Mouse (Mus musculus): ENCODE data around the gene Hmgb2.
"Not testable (repeated sequence)": the region's sequence is repeated elsewhere in the genome, so short reads cannot be mapped to it uniquely, and the experiment has no call there.

Gene Hmgb2

DNA sequence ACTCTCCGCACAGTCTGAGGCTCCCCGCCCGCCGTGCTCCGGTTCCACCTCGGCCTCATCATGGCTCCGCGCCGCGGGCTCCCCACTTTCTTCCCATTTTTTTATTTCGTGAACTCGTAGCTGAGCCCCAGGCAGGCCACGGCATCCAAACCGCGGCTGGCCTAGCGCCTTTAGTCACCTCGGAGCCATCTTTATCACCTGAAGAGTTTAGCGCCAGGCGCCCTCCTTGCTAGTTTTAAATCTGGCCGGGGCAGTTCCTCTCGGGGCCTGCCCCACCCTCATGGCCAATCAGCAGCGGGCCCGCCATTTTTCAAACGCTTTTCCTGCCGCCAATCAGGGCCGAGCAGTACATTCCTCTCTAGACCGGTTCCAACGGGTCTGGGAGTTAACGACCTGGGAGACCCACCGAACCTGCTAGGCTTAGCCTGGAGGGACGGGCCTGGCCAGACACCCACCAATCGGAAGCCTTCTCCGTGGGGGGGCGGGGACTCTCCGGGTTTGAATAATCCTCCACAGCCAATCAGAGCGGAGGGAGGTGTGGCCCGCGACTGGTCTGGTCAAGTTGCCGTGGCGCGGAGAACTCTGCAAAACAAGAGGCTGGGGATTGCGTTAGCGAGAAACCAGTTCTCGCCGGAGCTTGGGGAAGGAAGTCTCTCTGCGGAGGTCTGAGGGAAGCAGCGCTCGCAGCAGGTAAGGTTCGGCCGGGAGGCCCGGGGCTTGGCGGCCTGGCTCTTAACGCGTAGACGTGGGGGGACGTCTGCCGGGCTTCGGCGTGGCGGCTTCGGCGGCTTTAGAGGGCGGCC is at the start of gene Hmgb2:
Gene Hmgb2, plus strand, starts transcription at position 592 of the 803 bp plus-strand sequence.
- peak; percentile 100 for DNase-seq (ENCODE audit: low read depth, low spot score)

DNA sequence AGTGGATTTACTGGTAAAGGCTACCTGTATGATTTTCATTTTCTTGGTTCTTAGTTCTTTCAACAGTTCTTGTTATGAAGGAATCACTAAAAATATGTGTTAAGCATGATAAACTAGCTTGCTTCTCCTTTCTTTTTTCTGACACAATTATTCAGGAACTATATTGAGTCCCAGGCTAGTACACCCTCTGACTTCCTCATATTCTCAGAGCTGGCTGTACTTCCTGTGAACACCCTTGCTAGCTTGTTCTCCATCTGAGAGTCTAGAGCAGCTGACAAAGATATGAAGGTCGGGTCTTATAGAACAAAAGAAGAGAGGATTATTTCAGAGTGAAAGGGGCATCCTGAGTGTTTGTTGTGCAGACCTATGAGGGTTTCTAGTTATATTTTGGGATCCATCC is 48.9 kb upstream of the Hmgb2 start:
- DNase-seq (ENCODE audit: low read depth, low spot score) = no peak

DNA sequence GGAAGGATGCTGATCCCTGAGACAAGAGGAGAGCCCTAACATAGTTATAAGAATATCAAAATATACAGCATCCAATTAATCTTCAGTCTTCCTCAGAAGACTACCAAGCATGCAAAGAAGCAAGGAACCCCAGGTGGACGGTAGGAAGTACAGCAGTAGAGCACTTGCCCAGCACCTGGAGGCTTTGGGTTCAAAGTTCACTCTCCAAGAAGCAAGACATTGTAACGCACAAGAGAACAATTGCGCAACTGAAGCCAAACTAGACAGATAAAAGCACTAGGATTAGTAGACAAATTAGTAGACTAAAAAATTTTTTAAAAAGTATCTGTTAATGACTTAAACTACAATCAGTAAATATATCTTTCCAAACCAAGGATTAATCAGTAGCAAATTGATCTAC is 48.0 kb upstream of the Hmgb2 start:
- DNase-seq (ENCODE audit: low read depth, low spot score) = no peak

DNA sequence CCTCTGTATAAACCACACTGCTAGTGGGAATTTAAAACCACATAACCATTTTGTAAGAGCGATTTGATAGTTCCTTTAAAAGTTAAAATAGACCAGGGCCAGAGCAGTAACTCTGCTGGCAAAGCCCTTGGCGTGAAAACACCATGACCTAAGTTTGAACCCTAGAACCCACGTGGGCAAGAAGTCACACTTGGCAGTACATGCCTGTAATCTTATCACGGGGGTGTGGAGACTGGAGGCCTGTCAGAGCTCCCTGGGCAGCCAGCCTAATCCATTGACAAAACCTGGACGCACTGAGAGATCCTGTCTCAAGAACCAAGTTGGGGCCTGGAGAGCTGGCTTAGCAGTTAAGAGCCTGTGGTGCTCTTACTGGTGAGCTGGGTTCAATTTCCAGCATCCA is 43.1 kb upstream of the Hmgb2 start:
- peak; percentile 11 for DNase-seq (ENCODE audit: low read depth, low spot score)

DNA sequence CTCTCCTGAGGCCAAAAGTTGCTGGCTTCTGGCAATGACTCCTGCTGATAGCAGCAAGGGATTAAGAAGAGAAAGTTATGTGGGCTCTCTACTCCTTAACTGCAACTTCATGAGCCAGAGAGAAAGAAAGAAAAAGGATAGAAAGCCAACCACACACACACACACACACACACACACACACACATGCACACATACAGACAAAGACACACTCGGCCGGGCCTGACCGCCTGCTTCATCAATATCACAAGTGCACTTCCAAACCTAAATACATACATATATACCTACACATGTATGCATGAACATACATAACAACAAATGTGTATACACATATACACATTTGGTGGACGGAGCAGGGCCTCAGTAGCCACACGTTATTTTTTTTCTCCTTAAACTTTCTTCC is 40.8 kb upstream of the Hmgb2 start:
- no peak for DNase-seq (ENCODE audit: low read depth, low spot score)

DNA sequence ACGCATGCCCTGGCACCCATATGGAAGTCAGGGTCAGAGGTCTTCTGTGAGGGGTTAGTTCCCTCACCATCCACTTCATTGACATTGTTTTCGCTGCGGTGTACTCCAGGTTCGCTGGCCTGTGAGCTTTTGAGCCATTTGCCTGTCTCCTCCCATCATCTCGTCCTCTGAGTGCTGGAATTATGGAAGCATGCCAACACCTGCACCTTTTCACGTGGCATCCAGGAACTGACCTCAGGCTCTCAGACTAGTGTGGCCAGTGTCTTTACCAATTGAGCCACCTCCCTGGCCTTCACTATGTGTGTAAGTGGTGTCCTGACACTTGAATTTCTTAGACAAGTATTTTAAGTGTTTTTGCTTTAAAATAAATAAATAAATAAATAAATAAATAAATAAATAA is 38.0 kb upstream of the Hmgb2 start:
- no peak for DNase-seq (ENCODE audit: low read depth, low spot score)

DNA sequence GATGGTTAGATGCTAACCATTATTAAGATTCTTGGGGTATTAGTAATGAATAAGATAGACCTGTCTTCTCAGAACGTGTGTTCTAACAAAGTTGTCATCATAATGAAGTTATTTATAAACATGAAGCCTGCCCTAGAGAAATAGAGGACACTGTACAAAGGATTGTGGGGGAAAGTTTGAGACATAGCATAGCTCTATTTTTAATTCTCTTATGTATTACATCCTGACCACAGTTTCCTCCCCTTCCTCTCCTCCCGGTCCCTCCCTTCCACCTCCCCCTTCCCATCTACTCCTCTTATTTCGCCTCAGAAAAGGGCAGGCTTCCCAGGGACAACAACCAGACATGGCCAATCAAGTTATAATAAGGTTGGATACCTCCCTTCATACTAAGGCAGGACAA is 33.3 kb upstream of the Hmgb2 start:
- no peak for DNase-seq (ENCODE audit: low read depth, low spot score)

DNA sequence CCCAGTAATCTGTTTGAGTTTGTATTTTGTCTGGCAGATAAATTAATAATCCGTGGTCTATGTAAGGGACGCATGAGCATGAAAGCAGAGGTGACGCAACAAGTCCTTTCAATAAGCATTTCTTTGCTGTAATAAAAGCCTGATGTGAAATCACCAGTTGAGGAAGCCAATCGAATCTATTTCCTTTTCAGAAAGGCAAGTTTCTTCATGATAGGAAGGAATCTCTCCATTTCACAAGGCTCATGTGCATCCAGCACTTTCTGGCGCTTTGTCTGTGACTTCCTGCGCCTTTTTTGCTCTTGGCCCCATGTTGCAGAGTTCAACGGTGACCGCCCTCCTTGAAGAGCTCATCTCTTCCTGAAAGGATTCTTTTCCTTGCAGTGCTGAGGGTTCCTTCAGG is 32.0 kb upstream of the Hmgb2 start:
- no peak for DNase-seq (ENCODE audit: low read depth, low spot score)

DNA sequence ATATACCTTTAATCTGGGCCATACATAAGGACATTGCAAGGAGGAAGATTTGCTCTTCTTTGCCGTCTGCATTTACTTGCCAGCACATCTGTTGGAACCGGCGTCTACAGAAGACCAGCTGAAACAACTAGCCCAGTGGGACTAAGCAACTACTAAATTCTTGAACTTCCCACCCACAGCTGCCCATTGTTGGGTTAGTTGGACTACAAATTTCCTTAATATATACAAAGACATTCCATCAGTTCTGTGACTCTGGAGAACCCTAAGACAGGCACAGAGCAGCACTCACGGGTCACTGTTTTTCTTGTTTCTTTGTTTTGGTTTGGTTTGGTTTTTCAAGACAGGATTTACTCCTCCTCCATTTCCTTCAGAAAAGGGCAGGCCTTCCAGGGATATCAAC is 31.1 kb upstream of the Hmgb2 start:
- DNase-seq (ENCODE audit: low read depth, low spot score) = no peak

DNA sequence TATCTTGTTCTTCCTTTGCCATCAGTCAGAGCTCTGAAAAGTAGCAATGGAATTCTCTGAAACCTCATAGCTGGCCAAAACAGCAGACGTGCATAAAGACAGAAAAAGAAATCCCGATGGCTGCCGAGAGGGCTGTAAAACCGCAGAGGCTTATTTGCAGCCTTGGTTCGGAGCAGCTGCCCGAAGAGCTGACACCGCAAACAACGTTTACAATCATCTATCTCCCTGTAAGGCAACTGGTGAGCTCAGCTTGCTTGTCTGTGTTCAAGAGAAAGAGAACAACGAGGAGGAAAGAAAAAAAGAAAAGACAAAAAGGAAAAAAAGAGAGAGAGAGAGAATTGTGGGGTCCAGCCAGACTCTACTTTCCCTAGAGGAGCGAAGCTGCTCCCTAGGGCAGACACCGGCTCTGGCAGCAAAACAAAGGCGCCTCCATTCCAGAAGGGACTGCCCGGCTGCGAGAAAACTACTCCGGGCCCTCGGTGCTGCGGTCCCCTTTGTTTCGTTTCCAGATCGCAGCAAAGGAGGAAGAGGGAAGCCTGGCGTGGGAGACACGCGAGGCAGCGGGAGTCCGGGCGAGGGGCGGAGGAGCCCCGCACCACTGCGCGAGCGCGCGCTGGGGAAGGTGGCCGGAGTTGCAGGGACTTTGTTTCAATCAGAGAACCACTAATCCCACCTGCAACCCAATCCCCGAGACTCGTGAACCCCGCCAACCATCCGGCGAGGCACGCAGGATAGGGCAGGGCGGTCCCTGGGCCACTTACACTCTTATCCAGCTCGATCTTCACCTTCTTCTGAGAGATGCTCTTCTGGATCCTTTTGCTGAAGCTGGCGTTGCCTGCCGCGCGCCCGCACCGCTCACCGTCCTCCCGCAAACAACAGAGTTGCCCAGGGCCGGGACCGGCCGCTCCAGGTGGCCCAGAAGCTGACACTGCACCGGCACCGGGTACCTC is 24.9 kb upstream of the Hmgb2 start:
- peak; percentile 55 for DNase-seq (ENCODE audit: low read depth, low spot score)

DNA sequence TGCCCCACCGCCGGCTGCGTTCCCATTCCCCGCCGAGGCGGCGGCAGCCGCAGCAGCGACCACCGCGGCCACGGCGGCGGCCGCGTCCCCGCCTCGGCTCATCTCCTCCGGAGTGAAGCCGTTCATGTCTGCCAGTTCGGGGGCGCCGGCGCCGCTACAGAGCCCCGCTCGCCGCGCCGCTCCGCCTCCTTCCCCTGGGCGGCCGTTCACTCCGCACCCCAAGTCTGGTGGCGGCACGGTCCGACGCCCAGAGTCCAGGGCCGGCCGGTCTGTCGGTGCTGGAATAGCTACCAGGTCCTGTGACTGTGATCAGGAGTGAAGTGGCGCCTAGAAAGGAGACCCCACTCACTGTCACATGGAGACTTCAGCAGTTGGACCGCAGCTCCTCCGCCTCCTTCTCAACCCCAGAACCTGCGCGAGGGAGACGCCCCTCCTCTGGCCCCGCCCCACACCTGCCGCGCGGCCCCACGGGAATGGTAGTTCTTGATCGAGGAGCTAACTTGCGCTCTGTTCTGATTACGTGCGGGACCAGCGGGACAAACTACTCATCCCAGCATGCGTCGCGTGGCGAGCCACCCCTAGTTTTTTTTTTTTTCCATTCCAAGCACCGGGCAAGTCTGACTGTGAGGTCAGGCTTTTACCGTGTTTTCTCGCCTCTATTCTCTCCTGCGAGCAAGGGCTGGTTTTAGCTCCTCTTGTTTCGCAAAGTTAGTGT is 24.1 kb upstream of the Hmgb2 start, which contains the start of gene Sap30:
Gene Sap30, minus strand, starts transcription at position 420 of the 715 bp plus-strand sequence.
- DNase-seq (ENCODE audit: low read depth, low spot score) = peak; percentile 99

DNA sequence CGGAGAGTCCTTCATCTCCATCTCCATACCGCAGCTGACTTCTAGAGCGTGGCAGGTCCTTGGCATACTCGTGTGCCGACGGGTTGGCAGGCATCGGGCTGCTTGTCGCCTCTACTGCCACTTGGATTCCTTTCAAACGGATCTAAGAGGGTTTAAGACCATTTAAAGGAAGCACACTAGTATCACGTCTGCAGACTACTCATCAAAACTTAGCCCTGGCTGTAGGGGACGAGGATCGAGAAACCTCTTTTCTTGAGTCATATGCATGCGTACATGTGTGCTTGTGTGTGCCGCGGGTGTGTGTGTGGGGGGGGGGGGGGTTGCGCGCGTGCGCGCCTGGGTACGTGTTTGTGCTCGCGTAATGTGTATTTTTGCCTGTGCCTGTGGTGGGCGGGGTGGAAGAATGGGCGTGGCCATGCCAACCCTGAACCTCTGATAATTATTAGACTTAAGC is 23.4 kb upstream of the Hmgb2 start:
- peak; percentile 76 for DNase-seq (ENCODE audit: low read depth, low spot score)

DNA sequence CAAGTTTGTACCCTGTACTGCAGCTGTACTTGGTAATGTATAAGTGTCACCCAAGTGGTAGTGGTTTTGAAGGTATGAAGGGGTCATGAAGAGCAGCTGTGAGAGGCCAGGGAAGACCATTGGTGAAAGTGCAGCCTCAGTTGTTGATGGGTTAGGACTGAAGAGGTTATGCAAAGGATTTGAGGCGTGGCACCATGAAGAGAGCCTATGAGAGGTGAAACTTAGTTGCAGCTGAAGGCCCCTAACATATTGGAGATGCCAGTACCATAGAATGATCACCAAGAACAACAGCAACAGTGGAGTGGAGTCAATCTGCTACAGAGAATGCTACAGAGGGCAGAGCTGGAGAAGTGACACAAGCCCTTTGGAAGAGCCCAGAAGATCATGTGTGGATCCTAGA is 22.3 kb upstream of the Hmgb2 start:
- no peak for DNase-seq (ENCODE audit: low read depth, low spot score)

DNA sequence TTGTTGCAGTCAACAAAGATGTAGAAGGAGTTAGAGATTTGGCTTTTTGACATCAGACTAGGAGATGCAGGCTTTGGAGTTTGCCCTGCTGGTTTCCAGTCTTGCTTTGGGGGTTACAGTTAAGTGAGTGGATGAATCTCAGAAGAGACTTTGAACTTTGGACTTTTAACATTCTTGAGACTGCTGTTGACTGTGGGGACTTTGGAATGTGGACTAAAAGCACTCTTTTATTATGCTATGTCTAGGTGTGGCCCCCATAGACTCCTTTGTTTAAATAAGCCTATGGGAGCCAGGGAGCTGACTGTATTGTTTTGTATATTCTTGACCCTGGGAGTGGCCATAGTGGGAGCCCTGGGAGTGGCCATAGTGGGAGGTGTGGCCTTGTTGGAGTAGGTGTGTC is 21.8 kb upstream of the Hmgb2 start:
- DNase-seq (ENCODE audit: low read depth, low spot score) = no peak

DNA sequence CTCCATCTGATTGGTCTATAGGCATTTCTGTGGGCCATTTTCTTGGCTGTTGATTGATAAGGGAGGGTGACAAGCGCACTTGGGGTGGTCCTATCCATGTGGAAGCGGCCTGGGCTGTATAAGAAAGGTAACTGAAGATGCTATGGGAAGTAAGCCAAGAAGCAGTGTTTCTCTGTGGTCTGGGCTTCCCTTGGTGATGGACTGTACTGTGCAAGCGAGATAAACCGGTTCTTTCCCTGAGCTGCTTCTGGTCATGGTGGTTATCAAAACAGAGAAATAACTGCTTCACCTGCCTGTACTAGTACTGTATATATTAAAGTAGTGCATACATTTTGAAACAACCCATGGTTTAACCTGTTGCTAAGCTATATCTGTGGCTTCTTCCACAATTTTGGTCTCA is 19.8 kb upstream of the Hmgb2 start:
- DNase-seq (ENCODE audit: low read depth, low spot score) = no peak

DNA sequence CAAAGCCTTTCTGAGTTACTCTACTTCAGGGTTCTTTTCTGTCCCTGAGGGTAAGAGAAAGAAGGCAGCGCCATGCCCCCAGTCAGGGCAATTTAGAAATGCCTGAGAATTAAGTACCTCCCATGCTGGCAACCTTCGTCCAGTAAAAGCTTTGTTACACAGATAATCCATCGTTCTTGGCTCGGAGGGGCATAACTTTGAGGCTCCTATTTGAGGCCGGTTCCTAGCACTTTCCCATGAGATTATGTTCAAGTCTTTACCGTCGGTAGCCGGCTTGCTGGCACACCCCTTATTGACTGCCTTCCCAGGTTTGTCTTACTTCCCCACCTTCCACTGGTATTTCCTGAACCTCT is 13.2 kb upstream of the Hmgb2 start:
- DNase-seq (ENCODE audit: low read depth, low spot score) = no peak

DNA sequence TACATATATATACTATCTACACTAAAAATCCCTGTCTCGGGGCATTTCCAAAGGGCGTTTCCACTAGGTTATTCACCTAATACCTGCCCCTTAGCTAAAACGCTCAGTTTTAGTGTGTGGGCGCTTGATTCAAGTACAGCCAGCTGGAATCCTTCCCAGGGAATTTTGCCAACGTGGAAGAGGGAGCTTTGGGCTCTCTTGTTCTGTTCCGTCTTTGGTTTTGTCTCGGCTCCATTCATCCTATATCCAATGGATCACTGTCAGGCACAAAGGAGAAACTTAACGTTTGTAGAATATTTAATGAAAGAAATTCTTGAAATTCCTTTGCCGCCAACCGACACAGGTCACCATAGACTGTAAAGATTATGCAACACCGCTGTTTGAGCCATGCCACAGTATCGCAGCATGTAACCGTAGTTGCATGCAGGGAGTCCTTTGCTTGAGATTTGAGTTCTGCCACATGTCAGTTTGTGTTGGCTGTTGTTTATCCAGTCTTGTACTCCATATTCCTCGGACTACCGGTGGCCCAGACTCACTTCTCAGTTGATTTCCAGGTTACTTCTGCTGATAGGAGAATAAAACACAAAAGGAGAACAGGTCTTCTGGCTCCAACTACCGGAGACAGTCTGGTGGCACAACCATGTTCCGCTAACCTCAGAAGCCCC is 12.7 kb upstream of the Hmgb2 start:
- DNase-seq (ENCODE audit: low read depth, low spot score) = peak; percentile 89

DNA sequence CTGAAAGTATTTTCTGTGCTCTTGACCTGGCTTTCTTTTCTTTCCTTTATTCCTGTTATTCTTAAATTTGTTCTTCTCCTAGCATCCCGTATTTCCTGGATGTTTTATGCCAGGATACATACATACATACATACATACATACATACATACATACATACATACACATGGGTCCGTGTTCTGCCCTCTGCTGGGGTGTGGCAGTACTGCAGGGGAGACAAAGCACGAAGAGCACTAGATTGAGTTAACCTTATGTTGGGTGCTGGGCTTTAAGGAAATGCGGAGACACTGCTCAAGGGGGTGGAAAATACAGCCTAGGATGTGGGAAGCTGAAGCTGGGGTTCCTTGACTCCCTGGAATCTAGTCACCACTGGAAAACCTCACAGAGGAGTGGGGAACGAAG is 8.1 kb upstream of the Hmgb2 start:
- peak; percentile 74 for DNase-seq (ENCODE audit: low read depth, low spot score)

DNA sequence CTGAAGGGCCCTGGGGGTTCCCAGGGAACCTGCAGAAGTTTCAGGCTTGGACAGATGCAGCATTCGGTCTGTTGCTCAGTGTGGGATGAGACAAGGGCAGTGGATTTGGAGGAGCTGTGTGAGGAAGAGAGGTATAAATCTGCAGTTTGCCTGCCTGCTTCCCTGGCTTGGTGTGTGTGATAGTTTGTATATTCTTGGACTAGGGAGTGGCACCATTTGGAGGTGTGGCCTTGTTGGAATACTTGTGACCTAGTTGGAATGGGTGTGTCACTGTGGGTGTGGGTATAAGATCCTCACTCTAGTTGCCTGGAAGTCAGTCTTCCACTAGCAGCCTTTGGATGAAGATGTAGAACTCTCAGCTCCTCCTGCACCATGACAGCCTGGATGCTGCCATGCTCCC is 6.2 kb upstream of the Hmgb2 start:
- not testable (repeated sequence) for DNase-seq (ENCODE audit: low read depth, low spot score)

DNA sequence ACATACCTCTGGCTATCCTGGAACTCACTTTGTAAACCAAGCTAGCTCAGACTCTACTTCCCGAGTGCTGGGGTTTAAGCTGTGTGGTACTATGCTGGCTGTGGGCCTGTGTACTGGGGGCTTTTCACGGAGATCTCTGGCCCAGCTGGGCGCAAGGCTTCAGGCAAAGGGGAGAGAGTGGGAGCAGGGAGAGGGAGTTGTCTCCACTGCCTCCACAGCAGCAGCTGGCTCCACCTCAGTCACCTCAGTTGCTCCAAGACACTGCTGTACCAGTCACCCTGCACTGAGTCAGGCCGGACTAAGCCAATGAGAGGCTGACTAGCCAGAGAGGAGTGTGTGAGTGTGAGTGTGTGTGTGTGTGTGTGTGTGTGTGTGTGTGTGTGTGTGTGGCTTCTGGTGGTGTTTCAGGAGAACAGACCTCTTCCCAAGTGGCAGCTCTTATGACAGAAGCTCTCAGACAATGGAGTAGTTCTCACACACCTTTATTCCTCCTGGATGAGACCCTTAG is 4.1 kb upstream of the Hmgb2 start:
- no peak for DNase-seq (ENCODE audit: low read depth, low spot score)

DNA sequence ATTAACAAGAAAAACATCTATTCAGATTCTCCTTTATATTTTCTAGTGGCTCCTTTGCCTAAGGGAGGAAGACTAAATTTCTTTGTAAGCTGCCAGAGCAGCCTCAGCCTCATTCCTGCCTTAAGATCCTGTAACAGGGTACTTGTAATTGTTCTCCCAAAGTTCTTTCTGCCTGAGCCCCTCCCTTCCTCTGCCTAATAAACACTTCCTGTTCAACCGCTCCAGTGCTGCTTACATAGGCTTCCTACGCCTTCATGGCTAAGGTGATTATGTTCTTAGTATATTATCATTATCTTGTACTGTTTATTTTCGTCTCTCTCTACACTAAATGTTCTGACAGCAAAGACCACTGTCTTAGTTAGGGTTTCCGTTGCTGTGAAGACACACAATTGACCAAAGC is 3.0 kb upstream of the Hmgb2 start:
- DNase-seq (ENCODE audit: low read depth, low spot score) = no peak

Data from brain, adult 2 months (tissue).